Mouse (Mus musculus) stomach, postnatal 0 days (tissue): ENCODE results near the gene Nim1k. TPM values are rescaled to one million over a fixed set of nuclear protein-coding genes. Genes with fewer than 3 reads are reported as not detected.

Experiments used
- ATAC-seq: fragments of 200-750 bp; cut with Nextera tagmentation; 2 replicates; pipeline ENCODE4 v1.8.0; 2017; ENCODE audit not compliant: low FRiP score, low TSS enrichment
- DNase-seq: peaks from one replicate; pipeline ENCODE4 v3.0.0-alpha.2; 2016; ENCODE audit warnings: low spot score
- H3K27ac ChIP-seq: fragments of 300-500 bp; sonication (generic); replicated peaks from 2 replicates; pipeline ENCODE4 v1.5.1; 2014; ENCODE audit warnings: mild to moderate bottlenecking, control low read depth
- H3K27me3 ChIP-seq: fragments of 300-500 bp; sonication (generic); 2 replicates; pipeline ENCODE4 v1.6.1; 2014; ENCODE audit warnings: low read length; ENCODE audit not compliant: control insufficient read depth, insufficient read depth
- H3K36me3 ChIP-seq: fragments of 300-500 bp; sonication (generic); 2 replicates; pipeline ENCODE4 v1.6.1; 2014; ENCODE audit warnings: low read length, mixed read lengths; ENCODE audit not compliant: control insufficient read depth, insufficient read depth
- H3K4me1 ChIP-seq: fragments of 300-500 bp; sonication (generic); replicated peaks from 2 replicates; pipeline ENCODE4 v1.6.1; 2014; ENCODE audit warnings: antibody characterized with exemption; ENCODE audit not compliant: control insufficient read depth, insufficient read depth
- H3K4me2 ChIP-seq: fragments of 300-500 bp; sonication (generic); replicated peaks from 2 replicates; pipeline ENCODE4 v1.6.1; 2014; ENCODE audit warnings: low read depth, mild to moderate bottlenecking, control low read depth, moderate library complexity
- H3K4me3 ChIP-seq: fragments of 300-500 bp; sonication (generic); 2 replicates; pipeline ENCODE4 v1.5.1; 2014; ENCODE audit warnings: low read depth, low read length, control low read depth
- H3K9ac ChIP-seq: fragments of 300-500 bp; sonication (generic); 2 replicates; pipeline ENCODE4 v1.6.1; 2014; ENCODE audit warnings: mild to moderate bottlenecking, low read length, control low read depth, mixed read lengths
- H3K9me3 ChIP-seq: fragments of 300-500 bp; sonication (generic); 2 replicates; pipeline ENCODE4 v1.6.1; 2016; ENCODE audit warnings: low read length; ENCODE audit not compliant: control insufficient read depth
- CTCF ChIP-seq: IDR thresholded peaks from 2 replicates; pipeline ENCODE4 v1.5.1; 2016; ENCODE audit warnings: antibody characterized with exemption, low read depth, mild to moderate bottlenecking, moderate library complexity
- EP300 ChIP-seq: optimal IDR thresholded peaks from 2 replicates; pipeline ENCODE3; 2016; ENCODE audit warnings: antibody characterized with exemption
- WGBS: fragments of 180-500 bp; shearing (Covaris S2); extraction: QIAGEN DNeasy Blood & Tissue Kit; methylation state at CpG from one replicate; pipeline ENCODE4 v1.1.7; 2014; 5-methylcytosine and 5-hydroxymethylcytosine counted together
- polyA plus RNA-seq: library from polyadenylated mRNA; unstranded; fragments of >200 nt; fragmentation: Nextera tagmentation; extraction: Ambion mirVana; gene quantifications from 2 replicates; pipeline ENCODE4 v1.2.1, GENCODE M21; 2015

Nim1k gene
- 0.53 TPM in 2 replicates for polyA plus RNA-seq

GRCm38 (mm10) chr13:119755681-119756471, at the start of gene Nim1k:
Gene Nim1k (minus strand): TSS chr13:119755882.
- peak; percentile 77 for DNase-seq
- H3K4me3 ChIP-seq: peak within 1 kb of the TSS; percentile 52
- H3K9me3 ChIP-seq: no peaks in the 10 kb centered on the region
- 0 out of 2 replicates have a peak, but pooled peaks have one; percentile 8 for TF ChIP-seq CTCF
- no peak for TF ChIP-seq EP300
- peak; percentile 94 for ATAC-seq
- H3K27me3 ChIP-seq: no peaks in the 10 kb centered on the region
- H3K4me2 ChIP-seq: peak within 1 kb of the TSS; percentile 92
- peak within 1 kb of the TSS; percentile 67 for H3K27ac ChIP-seq
- WGBS: 2% methylated on average over 43 of the region's 43 CpGs
- H3K4me1 ChIP-seq: no peaks in the 10 kb centered on the region; the same call in 1 of the 2 replicates
- H3K9ac ChIP-seq: peak within 1 kb of the TSS; percentile 69
- no peaks in the 10 kb centered on the region for H3K36me3 ChIP-seq

- Histone ChIP-seq H3K36me3 (no peaks in the 10 kb centered on the region), H3K27ac (no peak overlapping the region), H3K27me3 (no peaks in the 10 kb centered on the region), H3K4me2 (no peak overlapping the region), H3K4me1 (no peaks in the 10 kb centered on the region), H3K4me3 (no peak overlapping the region), H3K9me3 (no peaks in the 10 kb centered on the region), H3K9ac (no peak overlapping the region)
- TF ChIP-seq EP300 (no peak), CTCF (no peak)
- WGBS: 36% methylated on average over 4 of the region's 4 CpGs
- DNase-seq: no peak
- ATAC-seq: no peak
Observed at GRCm38 (mm10) chr13:119797656-119798055, 42.0 kb upstream of the Nim1k start.

- Histone ChIP-seq H3K27ac (no peak overlapping the region), H3K9me3 (no peaks in the 10 kb centered on the region), H3K4me3 (no peak overlapping the region), H3K36me3 (no peaks in the 10 kb centered on the region; the same call in 1 of the 2 replicates), H3K4me1 (peaks cover 6% of the 10 kb centered on the region; the same call in 1 of the 2 replicates), H3K4me2 (no peak overlapping the region), H3K9ac (no peak overlapping the region), H3K27me3 (no peaks in the 10 kb centered on the region)
- no peak for DNase-seq
- TF ChIP-seq EP300: no peak
- no peak for TF ChIP-seq CTCF
- 60% methylated on average over 5 of the region's 5 CpGs for WGBS
- ATAC-seq: no peak
Observed at GRCm38 (mm10) chr13:119792791-119793404, 37.2 kb upstream of the Nim1k start.

GRCm38 (mm10) chr13:119791580-119792135, 36.0 kb upstream of the Nim1k start:
- Histone ChIP-seq H3K27me3 (no peaks in the 10 kb centered on the region), H3K4me3 (peak overlapping the region; percentile 82), H3K36me3 (peaks cover 2% of the 10 kb centered on the region), H3K4me1 (peaks cover 6% of the 10 kb centered on the region; the same call in 1 of the 2 replicates), H3K4me2 (peak overlapping the region; percentile 90), H3K9me3 (no peaks in the 10 kb centered on the region), H3K27ac (peak overlapping the region; percentile 97), H3K9ac (peak overlapping the region; percentile 91)
- DNase-seq (no peak), ATAC-seq (no peak)
- TF ChIP-seq CTCF (no peak), EP300 (no peak)
- 3% methylated on average over 18 of the region's 18 CpGs for WGBS

DNA sequence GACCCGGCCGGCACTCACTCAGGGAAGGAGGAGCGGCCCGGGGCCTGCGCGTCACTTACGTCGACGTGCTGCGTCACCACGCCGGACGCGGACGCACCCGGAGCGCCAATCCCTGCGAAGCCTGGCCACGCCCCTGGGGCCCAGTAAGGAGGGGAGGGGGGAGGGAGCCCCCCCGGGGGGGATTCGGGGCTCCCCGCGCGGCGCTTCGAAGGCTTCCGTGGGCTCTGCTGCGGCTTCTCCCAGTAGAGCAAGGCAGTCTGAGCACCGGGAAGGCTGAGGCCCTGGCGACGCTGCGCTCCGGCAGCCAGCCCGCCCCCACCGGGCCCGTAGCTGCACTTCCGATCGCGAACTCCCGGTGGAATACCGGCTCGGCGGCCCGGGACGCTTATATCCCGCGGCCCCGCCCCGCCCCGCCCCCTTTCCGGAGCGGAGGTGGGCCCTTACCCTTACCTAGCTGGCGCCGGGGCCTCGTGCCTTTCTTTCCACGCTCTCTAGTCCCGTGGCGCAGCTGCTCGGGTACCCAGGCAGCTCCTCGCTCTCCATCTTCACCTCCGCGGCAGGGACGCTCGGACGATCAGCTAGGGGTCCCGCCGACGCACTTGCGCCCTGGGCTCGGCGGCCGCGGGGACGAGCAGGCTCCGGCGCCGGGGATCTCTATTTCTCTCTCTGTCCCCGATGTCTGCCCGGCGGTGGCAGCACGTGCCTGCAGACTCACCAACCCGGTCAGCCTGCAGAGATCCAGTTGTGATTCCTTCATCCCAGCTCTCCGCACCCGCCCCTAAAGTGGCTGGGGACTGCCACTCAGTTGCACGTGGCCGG, 35.3 kb upstream of the Nim1k start, which contains the start of gene Zfp131:
Zfp131 (minus strand) TSS at position 129 of the 819 bp plus-strand sequence.
- H3K36me3 ChIP-seq: peaks cover 5% of the 10 kb centered on the region
- peak within 1 kb of the TSS; percentile 91 for H3K9ac ChIP-seq
- no peak for TF ChIP-seq EP300
- peak; percentile 9; the same call in 1 of the 2 replicates for TF ChIP-seq CTCF
- ATAC-seq: peak; percentile 99
- peaks cover 6% of the 10 kb centered on the region; the same call in 1 of the 2 replicates for H3K4me1 ChIP-seq
- no peaks in the 10 kb centered on the region for H3K27me3 ChIP-seq
- peak within 1 kb of the TSS; percentile 90 for H3K4me2 ChIP-seq
- no peaks in the 10 kb centered on the region for H3K9me3 ChIP-seq
- peak within 1 kb of the TSS; percentile 82 for H3K4me3 ChIP-seq
- H3K27ac ChIP-seq: peak within 1 kb of the TSS; percentile 97
- WGBS: under 1% methylated on average over 45 of the region's 86 CpGs
- peak; percentile 96 for DNase-seq
